Mouse (Mus musculus): ENCODE data around the gene Rfx3. TPM values are rescaled to one million over a fixed set of nuclear protein-coding genes. Genes with fewer than 3 reads are reported as not detected.

Gene Rfx3
- total and polyA plus RNA-seq, 2 experiments: 0.55 to 2.1 TPM

- no peak overlapping the region for H3K4me3 ChIP-seq (ENCODE audit: insufficient read depth, low read depth, low read length)
- WGBS: 85% methylated on average over 2 of the region's 2 CpGs
- H3K27me3 ChIP-seq (ENCODE audit: control insufficient read depth, insufficient read depth, low read length): no peaks in the 10 kb centered on the region
- no peak for DNase-seq (ENCODE audit: extremely low read depth, low read depth, low spot score)
- no peak overlapping the region for H3K27ac ChIP-seq (replicated peaks; ENCODE audit: insufficient read depth, low read depth, low read length)
- H3K36me3 ChIP-seq (ENCODE audit: control insufficient read depth, insufficient read depth, low read length): no peaks in the 10 kb centered on the region
- H3K4me1 ChIP-seq (ENCODE audit: control insufficient read depth, insufficient read depth, low read length): no peaks in the 10 kb centered on the region
- TF ChIP-seq POLR2A (IDR thresholded peaks at IDR 0.05; ENCODE audit: extremely low read depth, insufficient read depth, low read length): no peak
- no peak overlapping the region for H3K9ac ChIP-seq (ENCODE audit: low read depth, low read length)
- no peaks in the 10 kb centered on the region for H3K79me2 ChIP-seq (ENCODE audit: control insufficient read depth, insufficient read depth, low read length)
These were observed 133.5 kb downstream of the Rfx3 start for GRCm38 (mm10) chr19:27877429-27877828.

- Histone ChIP-seq H3K27me3 (ENCODE audit: control insufficient read depth, insufficient read depth, low read length) (no peaks in the 10 kb centered on the region), H3K9ac (ENCODE audit: low read depth, low read length) (no peak overlapping the region), H3K4me3 (ENCODE audit: insufficient read depth, low read depth, low read length) (no peak overlapping the region), H3K27ac (replicated peaks; ENCODE audit: insufficient read depth, low read depth, low read length) (no peak overlapping the region), H3K4me1 (ENCODE audit: control insufficient read depth, insufficient read depth, low read length) (no peaks in the 10 kb centered on the region), H3K36me3 (ENCODE audit: control insufficient read depth, insufficient read depth, low read length) (no peaks in the 10 kb centered on the region), H3K79me2 (ENCODE audit: control insufficient read depth, insufficient read depth, low read length) (no peaks in the 10 kb centered on the region)
- no peak for DNase-seq (ENCODE audit: extremely low read depth, low read depth, low spot score)
- WGBS: 89% methylated on average over 3 of the region's 3 CpGs
- TF ChIP-seq CTCF (IDR thresholded peaks at IDR 0.05; ENCODE audit: low read depth, low read length) (no peak), POLR2A (IDR thresholded peaks at IDR 0.05; ENCODE audit: extremely low read depth, insufficient read depth, low read length) (no peak)
These were observed 140.2 kb downstream of the Rfx3 start for GRCm38 (mm10) chr19:27870794-27871193.

- no peak overlapping the region for H3K9ac ChIP-seq (ENCODE audit: low read depth, low read length)
- no peaks in the 10 kb centered on the region for H3K36me3 ChIP-seq (ENCODE audit: control insufficient read depth, insufficient read depth, low read length)
- no peak overlapping the region for H3K27ac ChIP-seq (replicated peaks; ENCODE audit: insufficient read depth, low read depth, low read length)
- TF ChIP-seq POLR2A (IDR thresholded peaks at IDR 0.05; ENCODE audit: extremely low read depth, insufficient read depth, low read length) (no peak), CTCF (IDR thresholded peaks at IDR 0.05; ENCODE audit: low read depth, low read length) (no peak)
- H3K79me2 ChIP-seq (ENCODE audit: control insufficient read depth, insufficient read depth, low read length): no peaks in the 10 kb centered on the region
- no peaks in the 10 kb centered on the region; the same call in 1 of the 2 replicates for H3K4me1 ChIP-seq (ENCODE audit: control insufficient read depth, insufficient read depth, low read length)
- DNase-seq (ENCODE audit: extremely low read depth, low read depth, low spot score): peak; percentile 42
- no peak overlapping the region for H3K4me3 ChIP-seq (ENCODE audit: insufficient read depth, low read depth, low read length)
- no peaks in the 10 kb centered on the region for H3K27me3 ChIP-seq (ENCODE audit: control insufficient read depth, insufficient read depth, low read length)
These were observed 151.3 kb downstream of the Rfx3 start for GRCm38 (mm10) chr19:27859641-27860040.

GRCm38 (mm10) chr19:27848946-27849345 is 162.0 kb downstream of the Rfx3 start:
- no peaks in the 10 kb centered on the region for H3K79me2 ChIP-seq (ENCODE audit: control insufficient read depth, insufficient read depth, low read length)
- 83% methylated on average over 1 of the region's 1 CpGs for WGBS
- no peaks in the 10 kb centered on the region for H3K4me1 ChIP-seq (ENCODE audit: control insufficient read depth, insufficient read depth, low read length)
- no peak for TF ChIP-seq CTCF (IDR thresholded peaks at IDR 0.05; ENCODE audit: low read depth, low read length)
- DNase-seq (ENCODE audit: extremely low read depth, low read depth, low spot score): no peak
- no peak overlapping the region for H3K27ac ChIP-seq (replicated peaks; ENCODE audit: insufficient read depth, low read depth, low read length)
- no peak overlapping the region for H3K9ac ChIP-seq (ENCODE audit: low read depth, low read length)
- no peaks in the 10 kb centered on the region for H3K27me3 ChIP-seq (ENCODE audit: control insufficient read depth, insufficient read depth, low read length)
- H3K36me3 ChIP-seq (ENCODE audit: control insufficient read depth, insufficient read depth, low read length): no peaks in the 10 kb centered on the region
- H3K4me3 ChIP-seq (ENCODE audit: insufficient read depth, low read depth, low read length): no peak overlapping the region

- no peaks in the 10 kb centered on the region for H3K79me2 ChIP-seq (ENCODE audit: control insufficient read depth, insufficient read depth, low read length)
- no peak overlapping the region for H3K9ac ChIP-seq (ENCODE audit: low read depth, low read length)
- no peaks in the 10 kb centered on the region for H3K36me3 ChIP-seq (ENCODE audit: control insufficient read depth, insufficient read depth, low read length)
- WGBS: 93% methylated on average over 4 of the region's 4 CpGs
- H3K27ac ChIP-seq (replicated peaks; ENCODE audit: insufficient read depth, low read depth, low read length): no peak overlapping the region
- no peaks in the 10 kb centered on the region for H3K4me1 ChIP-seq (ENCODE audit: control insufficient read depth, insufficient read depth, low read length)
- no peak overlapping the region for H3K4me3 ChIP-seq (ENCODE audit: insufficient read depth, low read depth, low read length)
- DNase-seq (ENCODE audit: extremely low read depth, low read depth, low spot score): no peak
- no peak for TF ChIP-seq CTCF (IDR thresholded peaks at IDR 0.05; ENCODE audit: low read depth, low read length)
- no peaks in the 10 kb centered on the region for H3K27me3 ChIP-seq (ENCODE audit: control insufficient read depth, insufficient read depth, low read length)
These were observed 163.9 kb downstream of the Rfx3 start for GRCm38 (mm10) chr19:27847055-27847454.

- H3K4me3 ChIP-seq (ENCODE audit: insufficient read depth, low read depth, low read length): no peak overlapping the region
- H3K27ac ChIP-seq (replicated peaks; ENCODE audit: insufficient read depth, low read depth, low read length): no peak overlapping the region
- no peaks in the 10 kb centered on the region for H3K27me3 ChIP-seq (ENCODE audit: control insufficient read depth, insufficient read depth, low read length)
- H3K9ac ChIP-seq (ENCODE audit: low read depth, low read length): no peak overlapping the region
- TF ChIP-seq POLR2A (IDR thresholded peaks at IDR 0.05; ENCODE audit: extremely low read depth, insufficient read depth, low read length): no peak
- no peak for TF ChIP-seq CTCF (IDR thresholded peaks at IDR 0.05; ENCODE audit: low read depth, low read length)
- WGBS: 82% methylated on average over 3 of the region's 3 CpGs
- H3K36me3 ChIP-seq (ENCODE audit: control insufficient read depth, insufficient read depth, low read length): no peaks in the 10 kb centered on the region
- H3K79me2 ChIP-seq (ENCODE audit: control insufficient read depth, insufficient read depth, low read length): no peaks in the 10 kb centered on the region
- H3K4me1 ChIP-seq (ENCODE audit: control insufficient read depth, insufficient read depth, low read length): no peaks in the 10 kb centered on the region
- DNase-seq (ENCODE audit: extremely low read depth, low read depth, low spot score): no peak
These were observed 172.3 kb downstream of the Rfx3 start for GRCm38 (mm10) chr19:27838635-27839034.

Measured in liver, adult 2 months (tissue).